Mouse (Mus musculus) gastrocnemius, postnatal 14 days (tissue): ENCODE measurements around the gene Tgfb1i1. TPM values are rescaled to one million over a fixed set of nuclear protein-coding genes. Genes with fewer than 3 reads are reported as not detected.
A peak's percentile ranks its signal among the peaks of the same experiment; 100 is the strongest.

Source experiments
- DNase-seq: peaks from one replicate; pipeline ENCODE4 v3.0.0; 2021; ENCODE audit warnings: mixed read lengths
- intact Hi-C: fragments of 180-260 bp; cut with DNase I; formaldehyde crosslinking; loops from one replicate; pipeline ENCODE4 v1.15.1; 2025; ENCODE audit warnings: low total_unique reads
- total RNA-seq, 2 experiments: library from RNA; stranded (reverse); gene quantifications; 2 replicates each; pipeline ENCODE4 v1.2.3; 2021

Tgfb1i1 gene
- total RNA-seq, 2 experiments from 2014 or later: 19.5 to 20.8 TPM

GRCm38 (mm10) chr7:128240131-128240784 lies 6.4 kb upstream of the Tgfb1i1 start:
- intact Hi-C loops: no loop called here
- no peak for DNase-seq

GRCm38 (mm10) chr7:128242331-128242730 lies 4.3 kb upstream of the Tgfb1i1 start:
- no peak for DNase-seq
- intact Hi-C loops: no loop called here

- no peak for DNase-seq
- intact Hi-C loops: no loop called here
These were observed 2.7 kb upstream of the Tgfb1i1 start for GRCm38 (mm10) chr7:128243921-128244320.

- intact Hi-C loops: no loop called here
These were observed 2.1 kb upstream of the Tgfb1i1 start for GRCm38 (mm10) chr7:128244410-128245025.

GRCm38 (mm10) chr7:128245547-128245946 lies 1.1 kb upstream of the Tgfb1i1 start:
- intact Hi-C loops: no loop called here
- no peak for DNase-seq

More at GRCm38 (mm10) chr7:128244410-128245025, 2.1 kb upstream of the Tgfb1i1 start:
- DNase-seq: no peak

GRCm38 (mm10) chr7:128247443-128247842 lies 831 bp downstream of the Tgfb1i1 start:
- intact Hi-C loops: loop anchor here (2.0 kb wide), 1 partner anchor 97 kb away; no protein-coding TSS in a partner anchor
- DNase-seq: peak; percentile 89

- no peak for DNase-seq
These were observed 1.8 kb downstream of the Tgfb1i1 start for GRCm38 (mm10) chr7:128248081-128249042.

GRCm38 (mm10) chr7:128249998-128250397 lies 3.4 kb downstream of the Tgfb1i1 start:
- DNase-seq: no peak
- intact Hi-C loops: no loop called here

More at GRCm38 (mm10) chr7:128248081-128249042, 1.8 kb downstream of the Tgfb1i1 start:
- intact Hi-C loops: no loop called here

GRCm38 (mm10) chr7:128251946-128252345 lies 5.3 kb downstream of the Tgfb1i1 start:
- no peak for DNase-seq
- intact Hi-C loops: no loop called here

GRCm38 (mm10) chr7:128252609-128253008 lies 6.0 kb downstream of the Tgfb1i1 start:
- DNase-seq: peak; percentile 47
- intact Hi-C loops: no loop called here

- no peak for DNase-seq
- intact Hi-C loops: no loop called here
These were observed 8.4 kb downstream of the Tgfb1i1 start for GRCm38 (mm10) chr7:128254978-128255377.

- DNase-seq: no peak
- intact Hi-C loops: no loop called here
These were observed 9.1 kb downstream of the Tgfb1i1 start for GRCm38 (mm10) chr7:128255757-128256156.

- intact Hi-C loops: no loop called here
- DNase-seq: no peak
These were observed 10.2 kb downstream of the Tgfb1i1 start for GRCm38 (mm10) chr7:128256783-128257334.

- DNase-seq: no peak
These were observed 18.8 kb downstream of the Tgfb1i1 start, which contains the start of gene Slc5a2 for GRCm38 (mm10) chr7:128265411-128265810. Gene Slc5a2 (plus strand): TSS chr7:128265657.

GRCm38 (mm10) chr7:128266056-128266455 lies 19.4 kb downstream of the Tgfb1i1 start:
- DNase-seq: no peak
- intact Hi-C loops: no loop called here

More at GRCm38 (mm10) chr7:128265411-128265810, 18.8 kb downstream of the Tgfb1i1 start, which contains the start of gene Slc5a2:
- intact Hi-C loops: no loop called here

- intact Hi-C loops: no loop called here
- no peak for DNase-seq
These were observed 20.8 kb downstream of the Tgfb1i1 start for GRCm38 (mm10) chr7:128267391-128267790.

- intact Hi-C loops: no loop called here
- DNase-seq: no peak
These were observed 21.2 kb downstream of the Tgfb1i1 start for GRCm38 (mm10) chr7:128267813-128268212.

- no peak for DNase-seq
- intact Hi-C loops: no loop called here
These were observed 23.8 kb downstream of the Tgfb1i1 start for GRCm38 (mm10) chr7:128270431-128270850.

GRCm38 (mm10) chr7:128271496-128271895 lies 24.9 kb downstream of the Tgfb1i1 start:
- intact Hi-C loops: no loop called here
- DNase-seq: no peak
